Mouse (Mus musculus) adipocyte (in vitro differentiated cells): ENCODE measurements at regions not wholly inside any gene's neighbourhood (a gene's known extent, or its start where the extent isn't known, plus 50 kb on each side); places are given as distances from the start of the nearest gene placed in this dataset.
A peak's percentile ranks its signal among the peaks of the same experiment; 100 is the strongest.

Source experiments
- DNase-seq: peaks from one replicate; pipeline ENCODE4 v3.0.0-alpha.2; 2016; ENCODE audit warnings: low spot score

DNA sequence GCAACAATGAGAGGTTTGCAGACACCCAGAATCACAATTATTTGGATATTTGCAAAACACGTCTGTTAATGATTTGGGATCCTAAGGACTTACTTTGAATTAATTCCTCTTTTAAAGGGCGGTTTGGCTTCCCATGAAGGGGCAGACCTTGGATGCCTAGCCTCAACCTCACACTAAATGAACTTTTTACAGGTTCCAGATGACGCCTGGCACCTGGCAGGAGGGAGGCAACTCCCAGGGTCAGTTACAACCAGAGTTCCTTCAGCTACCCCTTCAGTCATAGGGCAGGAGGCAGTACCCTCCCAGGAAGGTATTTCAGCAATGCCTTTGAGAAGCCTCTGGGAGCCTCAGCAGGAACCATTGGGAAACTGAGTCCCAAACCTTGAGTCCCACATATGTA lies 57.9 kb upstream of the Stx18 start:
- DNase-seq = no peak

DNA sequence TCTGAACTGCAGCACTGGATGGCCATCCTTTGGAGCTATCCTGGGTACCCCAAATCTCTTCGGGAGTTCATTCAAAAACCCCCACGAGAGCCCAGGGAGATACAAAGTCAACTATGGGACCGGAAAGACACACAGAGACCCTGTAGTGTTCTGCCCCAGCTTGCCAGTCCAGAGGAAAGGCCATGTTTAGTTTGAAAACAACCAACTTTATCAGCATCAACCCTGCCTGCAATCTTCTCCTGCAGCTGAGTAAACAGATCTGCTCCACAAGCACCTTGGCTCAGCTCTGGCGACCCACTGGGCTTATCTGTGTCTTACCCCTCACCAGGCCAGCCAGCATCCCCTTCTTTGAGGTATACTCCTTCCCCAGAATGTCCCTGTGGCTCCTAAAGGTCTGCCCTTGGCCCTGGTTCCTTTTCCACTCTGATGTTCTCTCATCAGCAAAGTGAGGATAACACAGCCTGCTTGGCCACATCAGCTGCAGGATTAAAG lies 61.6 kb upstream of the Stx18 start:
- no peak for DNase-seq

DNA sequence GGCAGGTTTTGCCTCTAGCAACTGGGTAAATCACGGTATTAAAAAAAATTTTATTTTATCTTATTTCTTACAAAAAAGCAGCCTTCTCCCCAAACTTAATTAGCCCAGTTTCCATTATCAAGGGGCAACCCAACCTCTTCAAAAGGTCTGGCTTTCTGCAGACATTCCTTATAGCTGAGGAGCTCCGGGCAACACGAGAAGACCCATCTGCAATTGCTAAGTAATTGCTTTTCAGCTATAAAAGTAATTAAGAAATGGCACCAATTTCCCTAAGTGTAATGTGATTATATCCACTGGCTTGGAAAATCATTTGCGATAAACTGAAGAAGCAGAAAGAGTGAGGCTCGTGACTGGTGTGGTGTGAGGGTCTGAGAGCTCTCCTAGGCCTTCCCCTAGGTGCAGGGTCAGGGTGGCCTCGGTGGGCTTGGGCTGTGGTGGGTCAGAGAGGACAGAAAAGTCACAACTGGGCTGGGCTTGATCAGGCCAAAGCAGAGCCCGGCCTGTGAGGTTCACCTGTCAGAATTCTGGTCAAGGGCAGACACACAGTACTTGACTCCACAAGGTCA lies 65.5 kb upstream of the Stx18 start:
- DNase-seq = no peak

DNA sequence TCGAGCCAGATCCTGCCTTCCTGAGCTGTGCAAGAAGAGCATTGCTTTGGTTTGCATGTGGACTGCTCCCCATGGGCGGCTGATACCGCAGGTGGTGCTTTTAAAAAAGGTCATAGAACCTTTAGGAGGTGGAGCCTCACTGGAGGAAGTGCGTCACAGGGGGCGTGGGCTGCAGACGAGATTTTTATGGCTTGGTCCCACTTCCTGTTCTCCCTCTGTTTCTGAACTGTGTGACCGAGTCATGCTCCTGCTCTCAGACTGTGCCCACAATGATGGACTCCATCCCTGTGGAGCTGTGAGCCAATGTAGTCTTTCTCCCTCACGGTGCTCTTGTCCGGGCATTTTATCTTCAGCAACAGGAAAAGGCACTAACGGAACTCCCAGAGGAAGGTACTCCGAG lies 66.8 kb upstream of the Stx18 start:
- no peak for DNase-seq

DNA sequence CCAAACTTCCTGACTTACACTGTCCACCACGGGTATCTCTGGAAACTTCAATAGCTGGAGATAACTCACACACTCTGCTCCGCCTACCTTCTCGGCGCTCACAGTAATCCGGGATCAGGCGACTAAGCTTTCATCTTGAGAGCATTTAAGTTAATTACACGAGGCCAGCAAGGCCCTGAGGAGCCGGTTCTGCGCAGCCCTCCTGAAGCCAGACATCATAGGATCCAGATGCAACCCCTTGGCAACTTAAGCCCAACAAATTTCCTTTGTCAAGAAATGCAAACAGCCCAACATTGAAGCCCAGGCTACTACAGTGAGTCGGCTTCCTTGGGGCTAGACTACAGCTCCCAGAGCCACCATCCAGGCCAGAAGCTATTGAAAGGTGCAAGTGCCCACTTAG lies 69.9 kb upstream of the Stx18 start:
- no peak for DNase-seq

DNA sequence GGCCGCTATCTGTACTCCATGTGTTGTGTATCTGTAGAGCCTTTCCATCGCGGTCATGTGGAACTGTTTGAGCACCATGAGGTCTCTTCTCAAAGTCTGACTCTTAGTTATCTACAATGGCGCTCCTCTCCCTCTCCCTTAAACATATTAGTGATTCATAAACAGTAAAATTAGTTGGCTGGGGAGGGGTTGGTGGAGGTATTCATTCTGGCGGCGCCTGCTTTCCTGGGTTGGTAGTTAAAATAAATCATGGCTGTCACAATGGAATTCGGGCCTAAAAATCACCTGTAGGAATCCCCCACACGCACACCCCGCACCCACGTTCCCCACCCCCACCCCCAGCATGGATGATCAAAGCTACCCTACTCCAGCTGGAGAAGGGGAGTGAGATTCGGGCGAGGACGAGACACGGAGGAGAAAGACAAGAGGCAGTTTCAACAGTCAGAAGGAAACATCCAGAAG lies 70.6 kb upstream of the Stx18 start:
- no peak for DNase-seq

DNA sequence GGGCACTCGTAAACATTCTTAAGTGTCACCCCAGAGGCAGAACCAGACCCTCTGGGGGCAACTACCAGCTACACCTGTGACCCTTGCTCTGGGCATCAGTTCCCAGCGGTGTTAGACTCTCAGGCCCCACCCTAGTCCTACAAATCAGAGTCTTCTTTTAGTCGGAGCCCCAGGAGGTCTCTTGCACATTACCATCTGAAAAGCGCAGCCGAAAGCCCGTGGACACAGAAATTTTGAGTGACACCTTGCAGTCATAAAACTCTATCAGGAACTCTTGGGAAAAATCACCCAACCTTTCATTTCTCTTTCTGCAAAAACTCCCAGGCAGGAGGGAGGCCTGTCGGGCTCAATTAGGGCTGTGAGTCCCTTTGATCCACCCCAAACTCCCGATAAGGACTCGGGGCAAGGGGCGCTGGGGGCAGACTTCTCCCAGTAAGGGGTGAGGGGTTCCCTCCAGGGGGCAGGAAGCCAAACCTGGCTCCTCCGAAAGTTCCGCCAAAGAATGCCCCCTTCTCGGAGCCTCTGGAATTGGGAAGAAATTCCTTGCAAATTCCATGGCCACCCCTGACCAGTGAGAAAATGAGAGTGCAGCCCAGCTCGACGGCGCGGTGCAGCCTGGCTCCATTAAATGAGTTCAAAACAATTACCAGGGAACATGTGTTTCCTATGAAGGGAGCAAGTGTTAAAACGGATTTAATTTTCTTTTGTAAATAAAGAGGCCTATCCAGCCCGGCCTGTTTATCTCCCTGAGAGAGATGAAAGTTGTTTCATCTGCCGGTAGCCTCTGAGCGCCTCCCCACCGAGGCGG lies 71.2 kb upstream of the Stx18 start:
- no peak for DNase-seq

DNA sequence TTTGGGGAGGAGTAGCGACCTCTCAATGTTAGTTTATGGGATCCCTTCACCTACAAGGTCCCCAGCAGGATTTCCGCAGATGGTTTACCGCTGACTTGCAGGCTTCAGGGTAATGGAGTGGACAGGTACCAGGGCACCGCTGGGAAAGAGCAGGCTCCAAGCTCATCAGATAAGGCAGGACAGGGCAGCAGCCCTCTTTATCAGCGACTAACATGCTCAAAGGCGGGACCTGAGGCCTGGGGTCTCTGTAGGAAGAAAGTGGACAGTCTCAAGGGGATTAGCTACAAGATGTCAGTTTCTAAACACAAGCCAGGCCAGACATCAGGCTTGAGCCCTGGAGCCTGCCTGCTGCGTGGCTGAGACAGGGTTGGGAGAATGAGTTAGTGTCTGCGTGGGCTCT lies 74.9 kb upstream of the Stx18 start:
- DNase-seq = no peak

DNA sequence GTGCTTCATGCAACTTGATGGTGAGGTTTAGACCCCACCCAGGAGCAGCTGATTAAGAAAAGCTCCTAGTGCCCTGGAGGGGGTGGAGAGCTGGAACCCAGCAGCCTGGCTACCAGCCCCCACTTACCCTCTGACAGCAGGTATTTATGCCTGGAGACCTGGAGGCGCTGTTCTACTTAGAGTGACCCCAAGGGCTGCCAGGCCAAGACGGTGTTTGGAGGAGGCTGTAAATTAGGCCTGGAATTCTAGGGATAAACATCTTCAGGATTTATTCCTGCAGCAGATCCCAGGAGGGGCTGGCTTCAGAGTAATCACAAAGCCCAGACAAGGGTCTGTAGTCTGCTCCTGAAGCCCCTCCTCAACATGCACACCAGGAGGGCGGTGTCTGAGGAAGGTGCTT lies 76.0 kb upstream of the Stx18 start:
- DNase-seq = no peak

DNA sequence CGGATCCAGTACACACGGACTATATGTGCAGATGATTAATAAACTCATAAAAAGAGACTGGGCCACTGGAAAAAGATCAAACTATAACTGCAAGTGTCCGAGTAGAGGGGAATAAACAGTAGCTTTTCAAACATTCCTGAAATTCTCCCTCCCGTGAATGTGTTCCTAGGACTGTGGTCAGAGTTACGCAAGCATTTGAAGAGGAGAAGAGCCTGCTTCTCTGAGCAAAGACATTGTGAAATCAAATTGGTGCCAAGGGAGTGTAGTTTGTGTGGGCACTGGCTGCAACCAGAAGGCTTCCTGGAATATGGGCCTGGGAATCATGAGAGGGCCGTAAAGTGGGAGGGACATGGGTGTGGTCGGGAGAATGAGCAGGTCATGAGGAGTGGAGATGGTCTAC lies 78.3 kb upstream of the Stx18 start:
- peak; percentile 81 for DNase-seq

DNA sequence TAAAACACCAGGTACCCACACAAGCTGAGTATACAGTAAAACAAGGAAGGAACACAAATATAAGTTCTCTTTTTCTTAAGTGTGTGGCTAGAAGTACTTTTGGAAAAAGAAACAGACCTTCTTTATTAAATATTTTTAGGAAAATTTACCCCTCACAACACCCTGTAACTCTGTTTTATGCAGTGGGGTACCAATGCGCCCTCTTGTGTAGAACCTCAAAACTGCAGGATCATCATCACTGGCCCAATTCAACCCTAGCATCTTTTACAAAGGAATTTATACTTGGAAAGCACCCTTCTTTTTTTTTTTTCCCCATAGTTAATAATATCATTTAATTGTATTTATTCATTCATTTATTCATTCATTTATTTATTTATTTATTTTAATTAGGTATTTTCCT lies 86.4 kb upstream of the Stx18 start:
- DNase-seq = peak; percentile 40

DNA sequence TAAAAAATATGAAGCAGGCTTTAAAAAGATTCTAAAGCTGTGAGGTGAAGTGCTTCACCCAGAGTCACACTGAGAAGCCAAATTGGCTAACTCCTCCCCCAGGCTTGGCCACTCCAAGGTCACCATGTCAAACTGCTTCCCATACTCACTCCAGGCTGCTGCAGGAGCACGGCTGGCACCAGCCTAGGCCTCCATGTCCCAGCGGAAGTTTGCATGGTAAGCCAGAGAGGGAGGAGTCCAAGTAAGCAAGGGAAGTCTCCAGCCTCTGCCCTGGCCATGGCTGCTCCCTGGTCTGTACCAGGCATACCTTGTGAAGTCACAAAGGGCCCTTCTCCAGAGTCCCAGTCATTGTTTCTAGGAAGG lies 105.8 kb upstream of the Stx18 start:
- DNase-seq = no peak

DNA sequence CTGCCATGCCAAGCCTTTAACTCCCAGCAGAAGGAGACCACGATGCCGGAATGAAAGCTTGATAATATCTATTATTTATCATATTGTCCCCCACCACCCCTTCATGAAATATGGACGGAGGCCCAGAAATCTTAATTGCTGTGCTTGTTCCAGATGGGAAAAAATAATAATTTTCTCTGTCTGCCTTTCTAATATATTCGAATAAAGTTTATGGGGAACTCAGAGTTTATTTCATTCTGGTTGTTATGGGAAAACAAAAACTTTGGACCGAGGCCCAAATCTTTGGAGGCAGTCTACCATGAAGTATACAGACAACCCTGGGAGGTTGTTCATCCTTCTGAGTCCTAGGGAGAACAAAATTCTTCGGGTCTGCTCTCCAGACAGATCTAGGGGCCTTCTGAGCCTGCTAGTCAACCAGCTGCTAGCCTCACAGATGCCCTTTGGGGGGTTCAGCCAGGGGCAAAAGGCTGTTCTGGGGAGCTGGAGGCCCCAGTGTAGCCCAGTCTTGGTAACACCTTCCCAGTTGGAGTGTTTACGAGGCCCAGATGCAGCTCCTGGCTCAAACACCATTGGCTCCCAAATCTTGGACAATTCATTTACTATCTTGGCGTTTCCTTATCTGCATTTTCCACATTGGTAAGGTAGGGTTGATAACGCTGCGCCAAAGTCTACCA lies 106.3 kb upstream of the Stx18 start:
- no peak for DNase-seq

DNA sequence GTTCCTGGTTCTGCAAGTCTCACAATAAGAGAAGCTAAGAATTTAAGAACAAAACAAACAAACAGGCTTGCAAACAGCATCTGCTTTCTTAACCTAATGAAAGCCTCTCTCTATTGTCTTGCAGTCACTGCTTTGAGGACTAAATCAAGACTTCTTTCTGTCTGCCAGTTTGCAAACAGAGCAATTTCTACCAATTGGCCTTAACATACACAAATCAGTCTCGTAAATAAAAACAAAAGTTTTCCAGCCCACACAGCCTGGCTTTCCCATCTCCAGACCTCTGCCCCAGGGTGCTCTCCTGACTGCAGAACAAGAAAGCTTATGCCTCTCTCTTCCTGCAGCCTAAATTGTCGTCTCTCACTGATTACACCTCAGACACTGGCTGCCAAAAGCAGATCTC lies 96.1 kb upstream of the Msx1 start:
- no peak for DNase-seq

DNA sequence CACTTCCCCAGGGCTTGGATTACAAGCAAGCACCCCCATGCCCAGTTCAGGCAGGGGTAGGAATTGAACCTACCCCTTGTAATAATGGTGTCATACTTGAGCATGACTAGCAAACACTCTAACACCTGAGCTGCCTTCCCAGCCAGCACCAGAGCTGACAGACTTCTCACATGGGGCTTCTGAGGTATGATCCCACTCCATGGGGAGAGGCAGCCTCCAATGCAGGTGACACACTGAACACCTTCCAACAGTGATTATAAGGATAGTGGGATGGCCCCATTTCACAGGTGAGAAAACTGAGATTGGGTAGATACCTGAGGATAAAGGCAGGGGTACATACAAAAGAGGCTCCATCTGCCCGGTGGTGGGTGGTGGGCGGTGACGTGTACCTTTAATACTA lies 94.7 kb upstream of the Msx1 start:
- DNase-seq = no peak

DNA sequence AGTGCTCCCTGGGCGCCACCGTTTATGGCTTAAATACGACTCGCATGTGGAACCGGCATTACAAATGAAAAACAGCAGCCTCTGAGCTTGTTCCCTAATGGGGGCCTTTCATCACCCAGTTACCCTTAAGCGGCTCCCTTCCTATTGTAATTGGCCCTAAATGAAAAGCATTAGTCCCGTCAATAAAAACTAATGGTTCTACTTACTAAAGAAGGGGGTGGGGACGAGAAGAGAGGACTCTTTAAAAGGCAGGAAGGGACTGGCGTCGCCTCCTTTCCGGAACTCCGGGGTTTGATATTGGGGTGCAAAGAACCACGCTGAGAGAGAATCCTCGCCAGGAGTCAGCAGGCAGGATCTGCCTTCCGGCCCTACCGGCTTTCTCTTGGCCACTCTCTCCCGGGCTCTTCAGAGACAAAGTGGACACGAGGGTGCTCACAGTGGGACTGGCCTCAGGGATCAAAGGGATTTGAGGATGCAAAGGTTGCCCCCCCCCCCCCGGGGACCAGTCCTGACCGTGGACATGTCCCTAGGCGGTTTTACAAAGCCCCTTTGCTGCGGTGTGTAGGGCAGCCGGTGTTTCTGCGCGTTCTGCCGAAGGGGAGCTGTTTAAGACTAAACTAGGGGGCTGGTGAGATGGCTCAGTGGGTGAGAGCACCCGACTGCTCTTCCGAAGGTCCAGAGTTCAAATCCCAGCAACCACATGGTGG lies 93.8 kb upstream of the Msx1 start:
- DNase-seq = no peak

DNA sequence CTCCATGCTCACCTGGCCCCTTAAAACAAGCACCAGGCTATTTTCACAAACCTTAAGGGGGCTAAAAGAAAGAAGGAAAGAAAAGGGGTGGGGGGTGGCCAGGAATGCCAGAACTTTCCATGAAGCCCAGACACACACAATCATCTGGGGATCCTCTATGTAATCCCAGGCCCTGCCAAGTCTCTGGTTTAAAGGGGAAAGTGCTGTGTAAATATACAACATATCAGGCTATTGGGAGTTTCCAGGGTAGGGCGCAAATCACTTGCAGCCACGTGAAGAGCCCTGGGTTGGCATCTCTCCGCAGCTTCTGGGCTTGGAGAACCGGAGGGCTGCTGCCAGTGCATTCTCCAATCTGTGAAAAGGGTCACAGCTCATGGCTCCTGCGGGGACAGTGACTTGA lies 92.8 kb upstream of the Msx1 start:
- DNase-seq = no peak

DNA sequence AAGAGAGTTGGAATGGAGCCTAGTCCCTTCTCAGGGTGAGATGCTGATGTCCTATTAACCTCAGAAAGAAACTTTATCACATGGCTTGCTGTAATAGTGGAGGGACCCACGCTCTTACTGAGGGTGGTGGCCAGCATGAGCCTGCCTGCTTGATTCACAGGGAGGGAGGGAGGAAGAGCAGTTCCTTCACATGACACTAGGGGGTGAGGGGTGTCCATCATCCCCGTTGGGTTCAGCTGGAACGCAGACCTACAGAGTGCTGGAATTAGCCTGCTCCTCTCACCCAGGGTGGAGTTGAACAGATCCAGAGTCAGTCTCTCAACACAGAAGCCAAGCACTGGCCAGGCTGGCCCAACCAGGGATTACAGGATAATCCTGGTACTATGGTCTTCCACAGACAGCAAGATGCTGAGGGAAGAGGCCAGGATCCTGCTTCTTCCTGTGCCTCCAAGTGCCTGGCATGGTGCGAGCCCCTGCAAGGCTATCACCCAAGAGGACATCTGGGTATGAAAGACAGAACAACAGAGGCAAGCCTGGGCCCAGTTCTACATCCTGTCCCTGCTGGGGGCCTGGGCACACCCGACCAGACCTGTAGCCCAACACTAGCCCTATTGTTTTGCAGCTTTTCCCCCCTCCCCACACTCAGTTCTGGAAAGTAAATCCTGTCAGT lies 80.4 kb upstream of the Msx1 start:
- DNase-seq = peak; percentile 34

DNA sequence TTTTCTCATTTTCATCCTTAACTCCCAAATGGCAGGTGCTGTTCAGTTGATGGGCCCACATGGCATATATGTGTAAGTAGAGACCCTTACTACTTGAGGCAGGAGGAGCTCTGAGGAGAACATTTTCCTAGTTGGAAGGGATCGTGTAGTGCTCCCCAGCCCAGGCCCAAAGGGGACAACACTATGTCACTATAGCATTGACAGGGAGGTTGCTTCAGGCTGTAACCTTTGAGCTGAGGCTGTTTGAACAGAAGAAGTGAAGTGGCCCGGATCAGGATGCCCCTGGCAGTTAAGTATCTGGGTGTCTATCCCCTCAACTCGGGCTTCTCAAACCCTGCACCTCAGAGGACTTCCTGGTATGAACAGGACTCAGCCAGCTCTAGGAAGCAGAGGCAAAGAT lies 79.5 kb upstream of the Msx1 start:
- no peak for DNase-seq

DNA sequence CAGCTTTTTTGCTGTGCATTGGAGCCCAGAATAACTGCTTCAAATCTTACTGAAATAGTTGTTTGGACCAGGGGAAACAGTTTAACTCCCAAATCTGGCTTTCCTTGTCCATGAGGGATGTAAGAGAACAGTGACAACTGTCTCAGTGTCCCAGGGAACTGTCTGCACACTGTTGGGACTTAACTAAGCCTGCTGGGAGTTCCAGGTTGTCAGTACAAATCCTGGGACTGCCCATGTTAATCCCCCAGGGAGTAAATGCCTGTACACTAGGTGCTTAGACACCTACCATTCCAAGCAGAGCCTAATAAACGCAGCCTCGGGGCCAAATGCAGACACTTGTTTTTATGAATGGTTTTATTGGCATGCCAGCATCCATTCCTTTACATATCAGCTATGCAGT lies 78.4 kb upstream of the Msx1 start:
- no peak for DNase-seq

DNA sequence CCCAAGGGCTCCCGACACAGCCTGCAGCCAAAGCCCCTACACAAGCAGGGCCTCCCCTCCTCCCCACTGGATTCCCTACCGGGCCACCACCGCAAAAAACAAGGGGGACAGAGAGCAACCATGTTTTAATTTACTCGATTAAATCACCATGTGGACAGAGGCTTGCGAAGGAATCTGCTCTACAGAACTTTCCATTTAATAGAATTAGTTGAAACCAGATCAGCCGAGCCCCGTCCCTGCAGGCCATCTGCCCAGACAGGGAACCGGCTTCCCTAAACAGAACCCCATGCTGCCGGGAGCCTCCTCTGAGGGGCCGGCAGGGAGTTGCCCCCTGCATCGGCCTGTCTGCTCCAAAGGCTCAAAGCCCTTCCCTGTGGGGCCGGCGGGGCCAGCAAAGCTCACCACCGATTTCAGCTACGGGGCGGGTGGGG lies 77.5 kb upstream of the Msx1 start:
- no peak for DNase-seq

DNA sequence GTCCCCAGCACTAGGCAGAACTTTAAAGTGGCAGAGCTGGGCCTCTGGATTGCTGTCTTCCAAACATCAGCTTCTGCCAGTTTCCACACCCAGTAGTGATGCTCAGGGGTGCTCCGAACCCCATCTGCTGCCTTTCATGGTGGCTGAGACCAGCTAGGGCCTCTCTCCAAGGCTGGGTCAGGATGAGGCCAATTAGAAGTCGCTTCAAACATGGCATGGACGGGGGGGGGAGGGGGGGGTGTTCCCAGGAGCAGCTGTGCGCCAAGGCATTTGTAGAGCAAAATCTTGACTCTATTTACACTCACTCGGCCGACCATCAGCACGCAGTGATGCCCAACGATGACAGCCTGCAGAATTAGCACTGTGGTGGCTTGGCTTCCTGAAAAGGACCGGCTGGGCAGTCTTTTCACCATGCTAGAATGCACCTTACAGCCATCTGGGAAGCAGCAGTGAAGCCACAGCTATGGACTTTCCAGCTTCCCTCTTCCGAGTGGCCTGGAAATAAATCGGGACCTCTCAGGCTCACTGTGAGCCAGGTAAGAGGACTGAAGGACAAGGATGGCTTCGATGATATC lies 73.7 kb upstream of the Msx1 start:
- no peak for DNase-seq
